Mouse (Mus musculus): Measurements from ENCODE around the gene Dgkb. TPM values are rescaled to one million over a fixed set of nuclear protein-coding genes. Genes with fewer than 3 reads are reported as not detected.

Gene Dgkb
- polyA plus RNA-seq, 1 experiment from 2014 or later = 4.7 TPM

GRCm38 (mm10) chr12:38600165-38600845 is 782.8 kb downstream of the Dgkb start:
- Histone ChIP-seq H3K9me3 (ENCODE audit: control insufficient read depth, low read length) (no peaks in the 10 kb centered on the region), H3K27me3 (replicated peaks; ENCODE audit: control insufficient read depth, insufficient read depth, low read length) (no peaks in the 10 kb centered on the region), H3K36me3 (ENCODE audit: control insufficient read depth, insufficient read depth, low read length) (no peaks in the 10 kb centered on the region), H3K4me2 (ENCODE audit: low read length) (no peak overlapping the region), H3K27ac (ENCODE audit: low read depth) (no peak overlapping the region), H3K4me3 (ENCODE audit: low read depth, low read length) (no peak overlapping the region), H3K4me1 (replicated peaks; ENCODE audit: control insufficient read depth, insufficient read depth, low read length) (peaks cover 4% of the 10 kb centered on the region), H3K9ac (ENCODE audit: low read length) (no peak overlapping the region)
- WGBS = 89% methylated on average over 3 of the region's 3 CpGs
- ATAC-seq (replicated peaks; ENCODE audit: low FRiP score, low TSS enrichment, low read depth) (no peak), DNase-seq (ENCODE audit: low spot score) (no peak)

GRCm38 (mm10) chr12:38608104-38608503 is 790.6 kb downstream of the Dgkb start:
- 82% methylated on average over 1 of the region's 1 CpGs for WGBS
- H3K9ac ChIP-seq (ENCODE audit: low read length) = no peak overlapping the region

GRCm38 (mm10) chr12:38668265-38668664 is 850.7 kb downstream of the Dgkb start:
- DNase-seq (ENCODE audit: low spot score) (no peak), ATAC-seq (replicated peaks; ENCODE audit: low FRiP score, low TSS enrichment, low read depth) (no peak)
- Histone ChIP-seq H3K4me1 (replicated peaks; ENCODE audit: control insufficient read depth, insufficient read depth, low read length) (no peaks in the 10 kb centered on the region), H3K27ac (ENCODE audit: low read depth) (no peak overlapping the region), H3K9ac (ENCODE audit: low read length) (no peak overlapping the region), H3K4me2 (ENCODE audit: low read length) (no peak overlapping the region), H3K27me3 (replicated peaks; ENCODE audit: control insufficient read depth, insufficient read depth, low read length) (no peaks in the 10 kb centered on the region), H3K9me3 (ENCODE audit: control insufficient read depth, low read length) (no peaks in the 10 kb centered on the region), H3K4me3 (ENCODE audit: low read depth, low read length) (no peak overlapping the region), H3K36me3 (ENCODE audit: control insufficient read depth, insufficient read depth, low read length) (no peaks in the 10 kb centered on the region)
- 53% methylated on average over 3 of the region's 3 CpGs for WGBS

More at GRCm38 (mm10) chr12:38608104-38608503, 790.6 kb downstream of the Dgkb start:
- H3K4me1 ChIP-seq (replicated peaks; ENCODE audit: control insufficient read depth, insufficient read depth, low read length) = no peaks in the 10 kb centered on the region
- H3K36me3 ChIP-seq (ENCODE audit: control insufficient read depth, insufficient read depth, low read length) = no peaks in the 10 kb centered on the region
- H3K4me3 ChIP-seq (ENCODE audit: low read depth, low read length) = no peak overlapping the region
- DNase-seq (ENCODE audit: low spot score) (no peak), ATAC-seq (replicated peaks; ENCODE audit: low FRiP score, low TSS enrichment, low read depth) (no peak)
- H3K27ac ChIP-seq (ENCODE audit: low read depth) = no peak overlapping the region
- no peak overlapping the region for H3K4me2 ChIP-seq (ENCODE audit: low read length)
- no peaks in the 10 kb centered on the region for H3K27me3 ChIP-seq (replicated peaks; ENCODE audit: control insufficient read depth, insufficient read depth, low read length)
- no peaks in the 10 kb centered on the region for H3K9me3 ChIP-seq (ENCODE audit: control insufficient read depth, low read length)

Measured in intestine, embryonic 14.5 days (tissue).